ENCODE assay signal across 21 mouse cellular contexts in genomic region chr4:48871105-48871504, GRCm38 (mm10).
DNase-seq lines count a peak whose midpoint lies in the region; ATAC-seq and TF ChIP-seq lines count a peak whose summit lies in the region.
"Had no signal": no experiment of that assay in that cellular context is flagged by ENCODE, and none has a peak within 500 bp of the region (broad histone marks: within the 10 kb centered on the region; RNA-seq: fewer than 3 reads in every experiment).

No protein-coding gene starts in this region.

- H3K4me2 ChIP-seq in hindbrain, postnatal 0 days (ENCODE audit: low read depth, low read length), result no peak overlapping the region
- H3K4me2 ChIP-seq in hindbrain, embryonic 16.5 days (ENCODE audit: low read length), result no peak overlapping the region
- H3K4me2 ChIP-seq in intestine, embryonic 16.5 days (ENCODE audit: low read depth, low read length), result no peak overlapping the region
- H3K4me2 ChIP-seq: embryonic facial prominence, embryonic 15.5 days; heart, embryonic 11.5 days; hindbrain, embryonic 14.5 days; lung, embryonic 14.5 days; midbrain, embryonic 13.5 days had no signal

- H3K9ac ChIP-seq in hindbrain, postnatal 0 days (replicated peaks; ENCODE audit: low read length), result no peak overlapping the region
- H3K9ac ChIP-seq in hindbrain, embryonic 16.5 days (ENCODE audit: low read depth, low read length), result no peak overlapping the region
- no peak overlapping the region for H3K9ac ChIP-seq in intestine, embryonic 16.5 days (ENCODE audit: low read depth, low read length)
- H3K9ac ChIP-seq: embryonic facial prominence, embryonic 15.5 days; hindbrain, embryonic 14.5 days; lung, embryonic 14.5 days; midbrain, embryonic 13.5 days had no signal

- no peak overlapping the region for H3K27ac ChIP-seq in hindbrain, postnatal 0 days
- no peak overlapping the region for H3K27ac ChIP-seq in hindbrain, embryonic 16.5 days (ENCODE audit: low read depth, low read length)
- H3K27ac ChIP-seq in intestine, embryonic 16.5 days (ENCODE audit: low read length), result no peak overlapping the region
- H3K27ac ChIP-seq: embryonic facial prominence, embryonic 15.5 days; hindbrain, embryonic 14.5 days; midbrain, embryonic 13.5 days had no signal

- H3K27me3 ChIP-seq in hindbrain, postnatal 0 days (ENCODE audit: insufficient read depth, low read length), result no peaks in the 10 kb centered on the region
- no peaks in the 10 kb centered on the region for H3K27me3 ChIP-seq in hindbrain, embryonic 16.5 days (replicated peaks; ENCODE audit: control insufficient read depth, insufficient read depth, low read length)
- no peaks in the 10 kb centered on the region for H3K27me3 ChIP-seq in intestine, embryonic 16.5 days (replicated peaks; ENCODE audit: control insufficient read depth, insufficient read depth, low read length)
- H3K27me3 ChIP-seq: embryonic facial prominence, embryonic 15.5 days; midbrain, embryonic 13.5 days had no signal

- TF ChIP-seq CTCF in hindbrain, postnatal 0 days (IDR thresholded peaks at IDR 0.05; ENCODE audit: low read depth), result no peak

- H3K4me3 ChIP-seq in hindbrain, postnatal 0 days (ENCODE audit: low read length), result no peak overlapping the region
- no peak overlapping the region for H3K4me3 ChIP-seq in hindbrain, embryonic 16.5 days (ENCODE audit: low read length)
- no peak overlapping the region for H3K4me3 ChIP-seq in intestine, embryonic 16.5 days (ENCODE audit: low read length)
- H3K4me3 ChIP-seq: embryonic facial prominence, embryonic 15.5 days; midbrain, embryonic 13.5 days had no signal

- 65% methylated on average over 2 of the region's 2 CpGs for WGBS in hindbrain, postnatal 0 days
- 71% methylated on average over 2 of the region's 2 CpGs for WGBS in hindbrain, embryonic 16.5 days
- WGBS in intestine, embryonic 16.5 days, result 88% methylated on average over 2 of the region's 2 CpGs

- ATAC-seq in hindbrain, postnatal 0 days, result no peak
- ATAC-seq in hindbrain, embryonic 16.5 days, result no peak
- ATAC-seq in intestine, embryonic 16.5 days, result no peak
- ATAC-seq: midbrain, embryonic 13.5 days had no signal

- DNase-seq in hindbrain, postnatal 0 days (ENCODE audit: low spot score), result peak; percentile 14
- DNase-seq in cerebellum, adult 11 months, result peak; percentile 12
- peak; percentile 48 to 61 for DNase-seq in cerebellum, postnatal 10 days
- DNase-seq in layer of hippocampus, adult 9-11 months, result peak; percentile 21
- DNase-seq in gastrocnemius, adult 8-10 months (ENCODE audit: low spot score in 2 of 2), result no peak
- DNase-seq: adrenal gland, adult 8-10 months; B cell, adult 2 months; embryo, embryonic 11 days; gastrocnemius, postnatal 25 days; heart, postnatal 14 days; kidney, adult 18-20 months; kidney, postnatal 10 days; liver; lung, embryonic 14.5 days; thymus, postnatal 4 days had no signal

- H3K9me3 ChIP-seq in hindbrain, postnatal 0 days (ENCODE audit: low read length), result no peaks in the 10 kb centered on the region
- no peaks in the 10 kb centered on the region for H3K9me3 ChIP-seq in hindbrain, embryonic 16.5 days (ENCODE audit: control insufficient read depth, low read length)
- no peaks in the 10 kb centered on the region for H3K9me3 ChIP-seq in intestine, embryonic 16.5 days (ENCODE audit: control insufficient read depth, low read length)
- H3K9me3 ChIP-seq: embryonic facial prominence, embryonic 15.5 days; midbrain, embryonic 13.5 days had no signal

- H3K4me1 ChIP-seq in hindbrain, postnatal 0 days (ENCODE audit: insufficient read depth, low read length), result peaks cover 3% of the 10 kb centered on the region; the same call in 1 of the 2 replicates
- H3K4me1 ChIP-seq in hindbrain, embryonic 16.5 days (ENCODE audit: control insufficient read depth, insufficient read depth, low read depth, low read length), result no peaks in the 10 kb centered on the region
- H3K4me1 ChIP-seq in intestine, embryonic 16.5 days (ENCODE audit: control insufficient read depth, insufficient read depth, low read length), result no peaks in the 10 kb centered on the region
- H3K4me1 ChIP-seq: embryonic facial prominence, embryonic 15.5 days; midbrain, embryonic 13.5 days had no signal

- no peaks in the 10 kb centered on the region for H3K36me3 ChIP-seq in hindbrain, postnatal 0 days (ENCODE audit: insufficient read depth, low read length)
- no peaks in the 10 kb centered on the region for H3K36me3 ChIP-seq in hindbrain, embryonic 16.5 days (ENCODE audit: control insufficient read depth, insufficient read depth, low read length)
- H3K36me3 ChIP-seq in intestine, embryonic 16.5 days (ENCODE audit: control insufficient read depth, insufficient read depth, low read length), result no peaks in the 10 kb centered on the region
- H3K36me3 ChIP-seq: embryonic facial prominence, embryonic 15.5 days; midbrain, embryonic 13.5 days had no signal

Comparison
In these comparisons a context has a peak if more than half of its experiments do, and no peak if none do; other contexts are left out.
1. DNase-seq: peak in hindbrain, postnatal 0 days (single experiment), cerebellum, adult 11 months (single experiment), cerebellum, postnatal 10 days (2 of 2) and layer of hippocampus, adult 9-11 months (single experiment); none in gastrocnemius, adult 8-10 months (0 of 2).